Mouse (Mus musculus) bone marrow, adult 2 months (tissue): ENCODE data around the gene Rnase13. TPM values are rescaled to one million over a fixed set of nuclear protein-coding genes. Genes with fewer than 3 reads are reported as not detected.

ENCODE experiments used
- H3K27ac ChIP-seq: fragments of 200-500 bp; 2 replicates; pipeline ENCODE4 v1.5.1; 2012; ENCODE audit warnings: low read depth, mild to moderate bottlenecking, control low read depth, inconsistent platforms, low read length; ENCODE audit not compliant: control insufficient read depth, poor library complexity, insufficient read depth
- H3K4me1 ChIP-seq: fragments of 200-500 bp; 2 replicates; pipeline ENCODE4 v1.6.1; 2011; ENCODE audit warnings: low read length; ENCODE audit not compliant: control insufficient read depth, insufficient read depth
- H3K4me3 ChIP-seq: fragments of 200-500 bp; replicated peaks from 2 replicates; pipeline ENCODE3; 2011; ENCODE audit warnings: mild to moderate bottlenecking, low read depth, low read length, control low read depth; ENCODE audit not compliant: control insufficient read depth
- CTCF ChIP-seq: fragments of 200-500 bp; IDR thresholded peaks from 2 replicates; pipeline ENCODE4 v1.5.1; 2011; ENCODE audit warnings: low read length, control low read depth; ENCODE audit not compliant: control insufficient read depth, insufficient read depth
- POLR2A ChIP-seq: fragments of 200-500 bp; IDR thresholded peaks from 2 replicates; pipeline ENCODE4 v1.6.1; 2011; ENCODE audit warnings: low read depth, mild to moderate bottlenecking, control low read depth, low read length, borderline replicate concordance; ENCODE audit not compliant: control insufficient read depth
- WGBS: fragments of 180-500 bp; shearing (Covaris S2); methylation state at CpG from one replicate; pipeline ENCODE4 v1.1.7; 2018; 5-methylcytosine and 5-hydroxymethylcytosine counted together
- polyA plus RNA-seq: library from polyadenylated mRNA; stranded (reverse); fragments of >200 nt; gene quantifications from 2 replicates; pipeline ENCODE4 v1.2.4, GENCODE M21; 2011; ENCODE audit warnings: low replicate concordance; ENCODE audit not compliant: missing spikeins, insufficient read depth, insufficient read length

Gene Rnase13
- polyA plus RNA-seq, 1 experiment: not detected

DNA sequence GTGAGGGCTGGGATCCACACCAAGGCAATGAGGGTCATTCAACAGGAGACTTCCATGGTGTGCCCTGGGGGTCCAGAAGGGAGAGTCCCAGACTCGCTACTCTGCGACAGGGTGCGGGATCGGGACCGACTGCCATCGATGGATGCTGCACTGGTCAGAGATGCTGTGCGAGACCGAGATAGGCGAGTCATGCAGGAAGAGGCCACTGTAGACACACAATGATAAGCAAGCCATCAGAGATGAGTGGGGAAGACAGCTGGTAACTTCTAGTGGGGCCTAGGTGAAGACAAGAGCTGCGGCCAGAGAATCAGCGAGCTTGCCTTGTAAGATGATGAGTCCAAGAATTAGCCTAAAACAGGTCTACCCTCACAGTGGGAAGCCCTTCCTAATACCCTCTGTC lies 16.5 kb downstream of the Rnase13 start:
- H3K27ac ChIP-seq: no peak overlapping the region
- no peak for TF ChIP-seq POLR2A
- TF ChIP-seq CTCF: no peak
- no peaks in the 10 kb centered on the region for H3K4me1 ChIP-seq
- WGBS: 63% methylated on average over 11 of the region's 11 CpGs
- H3K4me3 ChIP-seq: no peak overlapping the region

DNA sequence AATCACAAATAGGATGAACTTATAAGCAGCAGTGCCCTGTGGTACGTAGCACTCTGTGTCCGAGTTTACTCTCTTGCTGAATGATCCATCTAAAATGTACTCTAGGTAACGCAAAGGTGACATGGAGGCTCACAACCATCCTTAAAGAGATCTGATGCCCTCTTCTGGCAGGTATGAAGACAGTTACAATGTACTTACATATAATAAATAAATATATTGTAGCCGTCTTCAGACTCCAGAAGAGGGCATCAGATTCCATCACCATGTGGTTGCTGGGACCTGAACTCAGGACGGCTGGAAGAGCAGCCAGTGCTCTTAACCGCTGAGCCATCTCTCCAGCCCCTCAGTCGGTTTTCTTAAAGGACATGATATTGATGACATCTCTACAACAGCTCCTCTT lies 17.9 kb downstream of the Rnase13 start:
- H3K27ac ChIP-seq: no peak overlapping the region
- no peak for TF ChIP-seq CTCF
- no peak for TF ChIP-seq POLR2A
- H3K4me1 ChIP-seq: no peaks in the 10 kb centered on the region
- WGBS: 64% methylated on average over 7 of the region's 7 CpGs
- no peak overlapping the region for H3K4me3 ChIP-seq

DNA sequence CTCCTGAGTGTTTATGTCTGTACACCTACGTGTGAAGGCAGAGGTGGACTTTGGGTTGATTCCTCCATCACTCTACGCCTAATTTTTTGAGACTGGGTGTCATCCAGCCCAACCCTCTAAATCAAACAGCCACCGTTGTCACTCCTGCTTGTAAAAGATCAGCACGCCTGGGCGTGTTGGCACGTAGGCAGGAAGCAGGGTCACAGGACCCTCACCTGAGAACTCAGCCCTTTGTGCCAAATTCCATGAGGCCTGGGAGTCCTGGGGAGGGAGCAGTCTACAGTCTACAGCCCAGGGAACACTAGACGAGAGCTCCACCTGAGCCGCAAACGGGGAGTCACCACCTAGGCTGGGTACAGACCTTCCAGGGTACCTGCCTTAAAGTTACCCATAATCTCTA lies 18.8 kb downstream of the Rnase13 start:
- H3K27ac ChIP-seq: no peak overlapping the region
- no peaks in the 10 kb centered on the region for H3K4me1 ChIP-seq
- H3K4me3 ChIP-seq: no peak overlapping the region
- no peak for TF ChIP-seq CTCF
- TF ChIP-seq POLR2A: no peak
- 85% methylated on average over 9 of the region's 9 CpGs for WGBS

DNA sequence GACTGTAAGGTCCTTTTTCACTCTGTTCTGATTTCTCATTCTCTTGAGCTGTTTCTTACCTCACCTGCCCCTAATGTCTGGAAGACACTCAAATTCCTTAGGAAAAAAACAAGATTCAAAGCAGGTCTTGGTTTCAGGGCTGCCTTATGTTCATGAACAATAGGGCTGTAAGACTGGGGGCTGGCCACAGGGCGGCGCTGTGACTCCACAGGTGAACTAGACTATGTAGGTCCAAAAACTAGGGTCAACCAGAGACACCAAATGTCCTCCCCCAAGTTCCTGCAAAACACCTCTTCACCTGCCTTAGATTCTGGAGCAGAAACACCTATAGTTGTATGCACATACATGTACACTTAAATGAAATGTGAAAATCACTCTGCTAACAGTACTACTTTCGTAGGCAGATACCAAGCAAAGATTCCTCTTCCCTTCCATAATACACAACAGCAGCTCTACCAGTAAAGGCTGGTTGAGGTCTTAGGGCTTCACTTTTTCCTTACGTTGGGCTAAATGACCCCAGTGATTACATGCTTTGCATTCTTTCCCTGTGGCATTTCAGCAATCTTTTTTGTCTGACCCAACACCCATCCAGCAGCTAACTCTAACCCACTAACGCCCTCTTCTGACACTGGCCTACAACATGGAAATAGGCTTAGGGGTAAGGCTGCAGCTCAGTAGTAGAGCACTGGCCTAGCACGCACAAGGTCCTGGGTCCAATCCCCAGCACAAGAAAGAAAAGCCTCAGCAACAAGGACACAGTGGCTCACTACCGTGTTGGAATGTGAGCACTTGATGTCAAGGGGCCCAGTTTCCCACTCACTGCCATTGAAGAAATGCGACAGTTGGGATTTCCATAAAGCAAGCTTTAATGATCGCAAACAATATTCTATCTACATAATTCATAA lies 19.5 kb downstream of the Rnase13 start:
- WGBS: 63% methylated on average over 9 of the region's 9 CpGs
- H3K27ac ChIP-seq: no peak overlapping the region
- no peak overlapping the region for H3K4me3 ChIP-seq
- no peaks in the 10 kb centered on the region for H3K4me1 ChIP-seq
- TF ChIP-seq POLR2A: no peak
- peak; percentile 85 for TF ChIP-seq CTCF

DNA sequence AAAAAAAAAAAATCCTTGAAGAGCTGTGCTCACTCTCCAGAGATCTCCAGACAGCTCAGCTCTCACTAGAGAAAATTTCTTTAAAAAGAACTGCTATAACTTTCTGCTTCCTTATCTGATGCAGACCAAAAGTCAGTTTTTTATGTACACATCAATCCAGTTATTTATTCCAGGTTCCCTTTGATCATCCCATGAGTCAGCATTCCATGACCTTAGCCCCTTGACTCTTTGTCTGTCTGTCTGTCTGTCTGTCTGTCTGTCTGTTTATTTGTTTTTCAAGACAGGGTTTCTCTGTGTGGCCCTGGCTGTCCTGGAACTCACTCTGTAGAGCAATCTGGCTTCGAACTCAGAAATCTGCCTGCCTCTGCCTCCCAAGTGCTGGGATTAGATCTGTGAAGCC lies 23.2 kb downstream of the Rnase13 start:
- no peak for TF ChIP-seq CTCF
- no peak for TF ChIP-seq POLR2A
- 95% methylated on average over 1 of the region's 1 CpGs for WGBS
- Histone ChIP-seq H3K4me1 (no peaks in the 10 kb centered on the region), H3K27ac (no peak overlapping the region), H3K4me3 (no peak overlapping the region)

DNA sequence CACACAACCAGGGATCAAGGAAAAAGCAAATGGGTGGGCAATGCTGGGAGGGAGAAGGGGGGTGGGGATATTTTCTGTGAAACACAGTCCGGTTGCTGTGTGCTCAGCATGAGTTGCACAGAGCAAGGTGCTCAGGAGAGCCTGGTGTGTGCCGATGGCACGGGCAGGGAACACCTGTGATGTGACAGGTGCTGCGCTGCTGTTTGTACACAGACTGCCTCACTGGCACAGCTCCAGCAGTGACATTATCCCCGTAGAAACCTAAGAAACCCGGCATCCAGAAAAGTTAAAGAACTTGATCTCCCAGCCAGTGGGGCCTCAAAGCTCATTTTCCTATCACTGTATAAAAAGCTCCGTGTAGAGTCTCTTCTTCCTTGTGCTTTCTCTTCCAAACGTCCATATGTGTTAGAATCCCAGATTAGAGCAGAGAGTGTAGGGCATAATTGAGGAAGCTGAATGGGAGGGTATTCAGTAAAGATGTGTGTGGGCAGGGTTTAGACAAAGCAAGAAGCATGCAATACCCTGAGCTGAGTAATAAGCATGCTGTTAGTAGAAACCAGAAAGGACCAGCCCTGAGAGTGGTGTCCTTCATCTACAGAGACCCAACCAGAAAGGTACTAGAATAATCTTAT lies 25.9 kb downstream of the Rnase13 start:
- TF ChIP-seq POLR2A (no peak), CTCF (no peak)
- 78% methylated on average over 8 of the region's 8 CpGs for WGBS
- H3K27ac ChIP-seq: no peak overlapping the region
- H3K4me3 ChIP-seq: no peak overlapping the region
- no peaks in the 10 kb centered on the region for H3K4me1 ChIP-seq

DNA sequence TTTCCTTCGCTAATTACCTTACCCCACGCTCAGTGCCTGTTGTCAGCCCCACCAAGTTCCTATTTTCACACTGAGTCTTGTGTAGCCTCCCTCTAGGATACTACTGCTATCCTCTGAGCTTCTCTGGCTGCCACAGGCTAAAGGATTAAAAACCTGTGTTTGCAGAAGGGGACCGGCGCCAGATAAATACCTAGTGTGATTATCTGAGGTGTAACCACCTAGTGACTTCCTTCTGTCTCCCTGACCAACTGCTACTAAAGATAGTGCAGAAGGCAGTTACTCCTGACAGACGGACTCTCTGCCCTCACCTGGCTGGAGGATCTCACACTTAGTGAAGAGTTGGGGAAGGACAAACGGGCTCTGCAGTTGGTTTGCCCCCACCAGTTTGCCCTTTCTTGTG lies 26.6 kb downstream of the Rnase13 start:
- Histone ChIP-seq H3K27ac (no peak overlapping the region), H3K4me3 (no peak overlapping the region), H3K4me1 (no peaks in the 10 kb centered on the region)
- WGBS: 61% methylated on average over 6 of the region's 6 CpGs
- no peak for TF ChIP-seq CTCF
- TF ChIP-seq POLR2A: no peak

DNA sequence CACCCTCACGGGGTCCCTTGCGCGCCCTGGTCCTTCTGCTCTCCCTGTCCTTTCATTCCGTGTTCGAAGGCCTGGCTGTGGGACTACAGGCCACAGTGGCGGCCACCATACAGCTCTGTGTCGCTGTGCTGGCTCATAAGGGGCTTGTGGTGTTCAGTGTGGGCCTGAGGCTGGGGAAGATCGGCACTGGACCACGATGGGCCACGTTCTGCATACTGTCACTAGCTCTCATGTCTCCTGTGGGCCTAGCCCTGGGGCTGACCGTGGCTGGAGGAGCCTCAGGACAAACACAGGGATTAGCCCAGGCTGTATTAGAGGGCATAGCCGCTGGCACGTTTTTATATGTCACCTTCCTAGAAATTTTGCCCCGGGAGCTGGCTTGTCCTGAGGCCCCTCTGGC lies 27.5 kb downstream of the Rnase13 start:
- no peak overlapping the region for H3K4me3 ChIP-seq
- H3K27ac ChIP-seq: no peak overlapping the region
- no peak for TF ChIP-seq CTCF
- no peak for TF ChIP-seq POLR2A
- WGBS: 88% methylated on average over 14 of the region's 14 CpGs
- H3K4me1 ChIP-seq: no peaks in the 10 kb centered on the region
